Mouse (Mus musculus): ENCODE data around the gene Nop16.

- no peak for TF ChIP-seq CTCF (conservative IDR thresholded peaks at IDR 0.05; ENCODE audit: low read length)
- no peak for TF ChIP-seq NANOG (IDR thresholded peaks at IDR 0.05; ENCODE audit: borderline replicate concordance, low read length)
- no peak for TF ChIP-seq POU5F1 (IDR thresholded peaks at IDR 0.05; ENCODE audit: borderline replicate concordance, low read length)
These were observed 33.1 kb downstream of the Nop16 start for GRCm38 (mm10) chr13:54556796-54557195.
